Mouse (Mus musculus) embryo, embryonic 11 days (tissue): ENCODE results near the gene Angptl6.

Experiments used
- DNase-seq: peaks from one replicate; pipeline ENCODE4 v3.0.0-alpha.2; 2015

Gene Angptl6

GRCm38 (mm10) chr9:20878710-20879065, 839 bp downstream of the Angptl6 start:
- no peak for DNase-seq

DNA sequence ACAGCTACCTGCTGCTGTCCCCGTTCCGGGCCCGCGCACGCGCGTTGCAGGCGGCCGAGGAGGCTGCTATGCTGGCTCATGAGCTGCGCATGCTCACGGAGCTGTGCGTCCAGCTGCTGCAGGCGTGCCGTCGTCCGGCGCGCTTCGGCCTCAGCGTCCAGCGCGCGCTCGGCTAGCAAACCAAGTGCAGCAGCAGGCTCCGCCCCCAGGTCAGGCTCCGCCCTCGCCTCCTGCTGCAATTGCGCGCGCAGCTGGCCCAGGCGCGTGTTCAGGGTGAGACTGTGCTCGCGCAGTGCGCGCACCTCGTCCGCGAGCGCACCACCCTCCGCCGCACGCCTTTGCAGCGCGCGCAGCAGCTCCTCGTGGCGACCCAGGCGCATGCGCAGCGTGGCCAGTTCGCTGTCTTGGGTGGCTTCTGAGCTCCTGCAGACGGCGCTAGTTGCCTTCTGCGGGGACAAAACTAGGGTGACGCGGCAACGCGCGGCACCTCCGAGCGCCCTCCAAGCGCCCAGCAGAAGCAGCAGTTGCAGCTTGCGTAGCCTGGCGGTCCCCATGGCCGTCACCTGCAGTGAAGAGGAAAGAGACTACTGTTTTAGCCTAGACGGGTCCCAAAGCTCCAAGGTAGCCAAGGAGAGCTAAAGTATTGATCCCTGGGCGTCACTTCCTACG, 1.4 kb downstream of the Angptl6 start:
- peak; percentile 100 for DNase-seq

DNA sequence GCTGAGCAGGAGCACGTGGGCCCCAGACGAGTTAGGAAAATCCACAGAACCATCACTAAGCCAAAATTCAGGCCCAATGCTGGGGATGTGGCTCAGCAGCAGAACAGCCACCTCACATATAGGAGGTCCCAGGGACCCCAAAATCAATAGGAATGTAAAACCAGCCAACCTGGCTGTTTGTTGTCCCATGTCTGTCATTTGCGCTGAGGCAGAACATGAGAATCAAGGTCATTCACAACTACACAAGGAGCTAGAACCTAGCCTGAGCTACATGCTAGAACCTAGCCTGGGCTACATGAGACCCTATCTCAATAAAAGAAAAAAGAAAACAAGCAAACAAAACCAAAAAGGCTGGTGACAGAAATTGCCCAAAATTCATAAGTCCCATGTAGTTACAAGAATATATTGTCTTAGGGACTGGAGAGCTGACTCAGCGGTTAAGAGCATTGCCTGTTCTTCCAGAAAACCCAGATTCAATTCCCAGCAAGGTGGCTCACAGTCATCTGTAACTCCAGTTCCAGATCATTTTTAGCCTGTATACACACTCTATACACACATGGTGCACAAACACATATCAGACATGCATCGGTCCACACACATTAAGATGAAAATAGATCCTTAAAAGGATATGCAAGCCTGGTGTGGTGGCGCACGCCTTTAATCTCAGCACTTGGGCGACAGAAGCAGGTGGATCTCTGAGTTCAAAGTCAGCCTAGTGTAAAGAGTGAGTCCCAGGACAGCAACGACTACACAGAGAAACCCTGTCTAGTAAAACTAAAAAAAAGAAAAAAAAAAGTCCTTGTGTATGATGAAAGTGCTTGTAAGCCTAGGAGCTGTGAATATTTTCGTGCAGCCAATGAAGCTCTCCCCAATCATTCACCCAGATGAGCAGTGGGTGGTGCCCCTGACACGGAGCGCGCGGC, 2.1 kb downstream of the Angptl6 start:
- no peak for DNase-seq

GRCm38 (mm10) chr9:20876318-20877117, 3.0 kb downstream of the Angptl6 start:
- DNase-seq = no peak

GRCm38 (mm10) chr9:20875021-20875790, 4.3 kb downstream of the Angptl6 start:
- no peak for DNase-seq

- no peak for DNase-seq
Observed at GRCm38 (mm10) chr9:20873521-20873920, 6.0 kb downstream of the Angptl6 start.

GRCm38 (mm10) chr9:20872991-20873390, 6.5 kb downstream of the Angptl6 start:
- no peak for DNase-seq

- DNase-seq = no peak
Observed at GRCm38 (mm10) chr9:20870211-20871173, 9.0 kb downstream of the Angptl6 start.

GRCm38 (mm10) chr9:20869246-20869645, 10.3 kb downstream of the Angptl6 start:
- no peak for DNase-seq

DNA sequence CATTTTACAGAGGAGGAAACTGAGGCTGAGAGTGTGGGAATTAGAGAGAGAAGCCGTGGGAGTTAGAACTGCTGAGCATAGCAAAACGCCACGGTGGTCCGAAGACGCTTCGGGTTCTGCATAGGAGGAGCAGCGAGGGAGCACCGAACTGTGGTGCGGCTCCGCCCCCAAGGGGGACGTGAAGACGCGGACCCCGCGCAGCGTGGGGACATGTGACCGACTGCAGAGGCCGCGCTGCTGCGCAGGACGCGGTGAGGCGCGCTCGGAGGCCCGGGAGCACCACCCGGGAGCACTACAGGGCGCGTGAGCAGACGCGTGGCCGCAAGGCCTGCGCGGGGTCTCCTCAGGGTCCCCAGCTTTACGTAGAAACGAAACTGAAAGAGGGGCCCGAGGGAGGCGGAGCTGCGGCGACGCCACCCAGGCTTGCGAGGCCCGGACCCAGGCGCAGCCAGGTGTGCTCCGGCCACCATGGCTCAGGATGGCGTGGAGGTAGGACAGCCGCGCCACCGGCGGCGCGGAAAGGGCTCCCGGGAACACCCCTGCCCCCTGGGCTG, 11.0 kb downstream of the Angptl6 start, which contains the start of gene A230050P20Rik:
TSS of gene A230050P20Rik (plus strand) at position 195 of the 554 bp plus-strand sequence.
- DNase-seq = no peak

- DNase-seq = no peak
Observed at GRCm38 (mm10) chr9:20866879-20867278, 12.6 kb downstream of the Angptl6 start.

DNA sequence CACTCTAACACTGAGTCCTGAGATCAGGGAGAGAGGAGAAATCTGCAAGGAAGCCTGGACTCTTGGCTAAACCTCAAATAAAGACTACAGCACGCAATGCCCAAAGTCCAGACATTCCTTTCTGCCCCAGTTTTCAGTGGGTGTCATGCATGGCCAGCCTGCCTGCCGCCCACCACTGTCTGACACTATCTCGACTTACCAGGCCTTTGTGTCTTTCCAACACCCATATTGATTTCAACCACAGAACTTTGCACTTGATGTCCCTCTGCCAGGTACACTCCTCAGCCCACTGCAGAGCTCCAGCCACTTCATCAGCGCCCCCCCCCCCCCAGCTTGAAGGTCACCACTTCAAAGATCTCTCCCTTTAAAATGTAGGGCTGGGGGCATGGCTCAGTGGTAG, 17.3 kb downstream of the Angptl6 start:
- DNase-seq = no peak

DNA sequence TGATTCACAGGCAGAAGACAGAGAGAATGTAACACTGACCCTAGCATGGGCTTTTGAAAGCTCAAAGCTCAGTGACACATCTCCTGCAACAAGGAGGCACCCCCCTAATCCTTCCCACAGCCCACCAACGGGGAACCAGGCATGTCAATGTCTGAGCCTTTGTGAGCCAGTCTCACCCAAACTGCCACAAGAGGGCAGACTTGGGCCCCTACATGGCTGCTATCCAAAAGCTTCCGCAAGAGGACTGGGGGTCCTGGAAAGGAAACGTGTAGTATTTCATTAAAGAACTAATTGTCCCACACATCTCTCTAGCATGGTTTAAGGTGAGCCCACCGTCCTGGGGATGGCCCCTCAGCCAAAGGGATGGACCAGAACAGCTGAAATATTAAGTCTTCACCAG, 17.7 kb downstream of the Angptl6 start:
- peak; percentile 72 for DNase-seq

- no peak for DNase-seq
Observed at GRCm38 (mm10) chr9:20859926-20860325, 19.6 kb downstream of the Angptl6 start.

DNA sequence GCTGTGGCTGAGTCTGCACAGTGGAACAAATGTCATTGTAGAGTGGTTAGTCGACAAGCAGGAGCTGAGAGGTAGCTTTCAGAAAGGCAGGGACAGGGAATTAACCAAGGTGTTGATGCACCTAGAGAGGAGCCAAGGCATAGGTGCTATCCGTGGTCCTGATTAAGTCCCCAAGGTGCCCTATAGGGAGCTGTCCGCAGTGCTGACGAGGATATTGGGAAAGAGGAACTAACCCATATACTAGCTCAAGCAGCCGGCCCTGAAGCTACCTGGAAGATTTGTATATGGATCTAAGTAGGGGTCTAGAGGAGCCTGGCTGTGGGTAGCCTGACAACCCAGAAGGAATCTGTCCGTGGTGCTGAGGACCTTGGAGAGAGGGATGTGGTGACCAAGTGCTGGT, 22.4 kb downstream of the Angptl6 start:
- peak; percentile 84 for DNase-seq

DNA sequence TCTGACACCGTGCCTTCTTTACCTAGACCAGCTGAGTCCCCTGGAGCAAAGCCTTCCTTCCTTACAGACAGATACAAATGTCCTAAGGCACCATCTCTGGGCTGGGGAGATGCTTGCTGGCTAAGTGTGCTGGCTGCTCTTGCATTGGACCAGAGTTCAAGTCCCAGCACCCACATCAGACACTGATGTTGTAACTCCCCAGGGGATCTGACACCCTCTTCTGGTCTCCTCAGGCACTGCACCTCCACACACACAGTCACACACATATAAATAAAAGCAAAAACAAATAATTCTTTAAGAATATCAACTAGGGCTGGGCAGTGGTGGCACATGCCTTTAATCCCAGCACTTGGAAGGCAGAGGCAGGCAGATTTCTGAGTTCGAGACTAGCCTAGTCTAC, 29.3 kb downstream of the Angptl6 start:
- DNase-seq = no peak

GRCm38 (mm10) chr9:20842670-20843069, 36.9 kb downstream of the Angptl6 start:
- peak; percentile 56 for DNase-seq

- DNase-seq = no peak
Observed at GRCm38 (mm10) chr9:20842211-20842610, 37.3 kb downstream of the Angptl6 start.

GRCm38 (mm10) chr9:20838931-20839330, 40.6 kb downstream of the Angptl6 start:
- no peak for DNase-seq

DNA sequence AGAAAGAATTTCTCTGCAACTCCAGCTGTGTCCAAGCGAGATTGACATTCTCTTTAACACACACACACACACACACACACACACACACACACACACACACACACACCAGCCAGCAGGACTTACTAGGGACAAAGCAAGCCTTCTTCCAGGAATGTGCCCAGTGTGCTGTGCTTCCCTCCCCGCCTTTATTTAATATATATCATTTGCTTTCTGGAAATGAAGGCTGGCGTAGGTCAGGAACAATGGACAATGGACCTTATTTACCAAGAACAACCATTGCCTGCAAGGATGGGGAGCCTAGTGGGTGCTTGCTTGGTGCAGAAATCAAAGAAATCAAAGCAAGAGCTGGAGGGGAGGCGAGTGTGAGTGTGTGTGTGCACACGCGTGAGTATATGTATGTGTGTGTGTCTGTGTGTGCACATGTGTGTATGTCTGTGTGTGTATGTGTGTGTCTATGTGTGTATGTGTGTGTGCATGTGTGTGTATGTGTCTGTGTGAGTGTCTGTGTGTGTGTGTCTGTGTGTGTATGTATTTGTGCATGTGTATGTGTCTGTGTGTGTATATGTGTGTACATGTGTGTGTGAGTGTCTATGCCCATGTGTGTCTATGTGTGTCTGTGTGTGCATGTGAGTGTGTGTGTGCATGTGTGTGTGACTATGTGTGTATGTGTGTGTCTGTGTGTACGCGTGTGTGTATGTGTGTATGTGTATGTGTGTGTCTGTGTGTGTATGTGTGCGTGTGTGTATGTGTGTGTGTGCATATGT, 42.2 kb downstream of the Angptl6 start:
- no peak for DNase-seq
